Mouse (Mus musculus) heart, adult 2 months (tissue): ENCODE results near the gene Olfr519.

Experiments used
- CTCF ChIP-seq: fragments of 200-600 bp; IDR thresholded peaks from 2 replicates; pipeline ENCODE4 v1.8.1; 2022; ENCODE audit warnings: antibody characterized with exemption, mild to moderate bottlenecking, moderate library complexity
- EP300 ChIP-seq: fragments of 200-500 bp; IDR thresholded peaks from 2 replicates; pipeline ENCODE4 v1.6.1; 2011; ENCODE audit warnings: low read depth, low read length, control low read depth; ENCODE audit not compliant: insufficient read depth

DNA sequence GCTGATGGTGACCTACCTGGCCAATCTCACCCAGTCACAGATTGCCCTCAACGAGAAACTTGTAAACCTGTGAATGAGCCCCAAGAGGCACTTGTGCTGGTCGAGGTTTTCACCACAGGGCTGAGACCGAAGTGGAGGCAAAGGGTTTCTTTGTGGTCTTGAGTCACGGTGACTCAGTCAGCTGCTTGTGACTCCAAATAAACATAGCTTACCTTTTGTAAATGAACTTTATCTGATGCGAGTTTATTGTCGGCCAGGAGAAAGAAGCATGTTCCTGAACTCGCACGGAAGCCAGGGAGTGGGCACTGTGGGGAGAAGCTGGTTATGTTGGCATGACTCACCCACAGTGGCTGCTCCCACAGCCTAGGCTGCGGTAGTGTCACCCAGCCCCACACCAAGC, 47.2 kb upstream of the Olfr519 start:
- TF ChIP-seq EP300 (no peak), CTCF (no peak)
